7 mouse cellular contexts compared by ENCODE assay signal in the genomic region with DNA sequence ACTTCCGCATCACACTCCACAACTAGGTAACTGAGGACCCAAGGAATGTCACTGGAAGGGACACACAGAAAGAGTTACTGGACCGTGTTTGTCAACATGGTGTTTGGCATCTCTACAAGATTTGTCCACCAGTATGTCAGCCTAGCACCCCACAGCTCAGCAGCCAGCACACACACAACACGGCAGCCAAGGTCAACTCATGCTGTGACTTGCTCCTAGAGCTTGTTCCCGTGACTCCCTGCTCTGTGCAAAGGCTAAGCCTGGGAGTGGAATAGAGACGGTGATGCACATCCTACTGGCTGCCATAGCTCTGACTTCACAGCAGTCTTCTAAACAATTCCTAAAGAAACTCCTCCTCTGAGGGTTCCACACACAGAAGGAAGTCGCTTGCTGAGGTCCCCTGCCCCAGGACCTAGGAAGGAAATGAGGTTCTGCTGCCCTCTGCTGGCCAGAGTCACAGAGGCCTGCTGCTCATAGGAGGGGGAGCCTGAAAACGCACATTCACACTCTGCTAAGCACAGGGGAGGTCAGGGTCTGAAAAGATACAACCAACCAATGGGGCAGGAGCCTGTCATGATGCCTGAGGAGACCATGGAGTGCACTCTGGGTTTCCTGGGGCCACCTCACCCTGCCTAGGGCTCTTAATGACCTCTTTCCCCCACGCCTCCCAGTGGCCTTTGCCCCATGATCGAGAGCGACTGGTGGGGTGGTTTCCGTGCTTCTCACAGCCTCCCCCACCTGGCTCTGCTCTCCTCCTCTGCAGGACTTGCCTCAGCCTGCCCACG. TPM values are rescaled to one million over a fixed set of nuclear protein-coding genes. Genes with fewer than 3 reads are reported as not detected.
DNase-seq lines count a peak whose midpoint lies in the region; ATAC-seq and TF ChIP-seq lines count a peak whose summit lies in the region.

No protein-coding gene starts in this region.

- no peak for TF ChIP-seq POLR2A in cortical plate, adult 2 months (IDR thresholded peaks at IDR 0.05; ENCODE audit: extremely low read depth, insufficient read depth, low read length)

- peak; percentile 87 for TF ChIP-seq CTCF in cortical plate, adult 2 months (IDR thresholded peaks at IDR 0.05; ENCODE audit: extremely low read depth, insufficient read depth, low read length)

- H3K27me3 ChIP-seq in midbrain, embryonic 11.5 days (ENCODE audit: control insufficient read depth, insufficient read depth, low read length), result no peaks in the 10 kb centered on the region

- intact Hi-C loops in gastrocnemius, postnatal 14 days (cut with DNase I; ENCODE audit: low total_unique reads), result loop anchor here (2.0 to 5.0 kb wide), 2 partner anchors 152 to 227 kb away; no protein-coding TSS in a partner anchor
- intact Hi-C loops in left cerebral cortex, postnatal 4 days (cut with DNase I), result loop anchor here (10.0 kb wide), 1 partner anchor 155 kb away; no protein-coding TSS in a partner anchor

- H3K27ac ChIP-seq in cortical plate, adult 2 months (ENCODE audit: insufficient read depth, low read length), result no peak overlapping the region
- H3K27ac ChIP-seq in midbrain, embryonic 11.5 days (ENCODE audit: low read depth, low read length), result no peak overlapping the region

- no peak overlapping the region for H3K9ac ChIP-seq in midbrain, embryonic 11.5 days (ENCODE audit: low read length)

- 48% methylated on average over 12 of the region's 12 CpGs for WGBS in midbrain, embryonic 11.5 days

- H3K4me1 ChIP-seq in cortical plate, adult 2 months (ENCODE audit: control insufficient read depth, insufficient read depth, low read length), result peaks cover 7% of the 10 kb centered on the region; the same call in 1 of the 2 replicates
- H3K4me1 ChIP-seq in midbrain, embryonic 11.5 days (ENCODE audit: control insufficient read depth, insufficient read depth, low read length), result peaks cover 2% of the 10 kb centered on the region

- peaks cover 8% of the 10 kb centered on the region; the same call in 1 of the 2 replicates for H3K36me3 ChIP-seq in midbrain, embryonic 11.5 days (ENCODE audit: control insufficient read depth, insufficient read depth, low read length)

- peak; percentile 86 for ATAC-seq in midbrain, embryonic 11.5 days (ENCODE audit: low FRiP score)

- peak; percentile 87 to 91 for DNase-seq in adrenal gland, adult 18-20 months (ENCODE audit: low spot score in 2 of 2)
- DNase-seq in gastrocnemius, postnatal 14 days, result peak; percentile 86
- peak; percentile 88 for DNase-seq in induced T-regulatory cell, adult 2 months (ENCODE audit: low read depth)
- DNase-seq in left cerebral cortex, postnatal 4 days, result peak; percentile 94
- DNase-seq in midbrain, embryonic 11.5 days (ENCODE audit: low spot score, missing footprints), result peak; percentile 98
- peak; percentile 56 for DNase-seq in spleen, adult 12 weeks (ENCODE audit: low spot score)

- H3K4me3 ChIP-seq in cortical plate, adult 2 months (ENCODE audit: insufficient read depth, low read length), result no peak overlapping the region
- no peak overlapping the region for H3K4me3 ChIP-seq in midbrain, embryonic 11.5 days (ENCODE audit: low read depth, low read length)

- no peak overlapping the region for H3K4me2 ChIP-seq in midbrain, embryonic 11.5 days

- no peaks in the 10 kb centered on the region for H3K9me3 ChIP-seq in midbrain, embryonic 11.5 days (ENCODE audit: control insufficient read depth, low read length)

RNA-seq across cellular contexts. Expression of gene Fam207a, which starts 6.0 kb away (rescaled TPM):
- total RNA-seq in adrenal gland, adult 18-20 months (2021), result 10 to 100 TPM; 19.5 to 21.9 TPM
- polyA plus RNA-seq in cortical plate, adult 2 months (2012; rRNA removed), result 34.5 and 35.1 TPM in 2 replicates
- 10 to 100 TPM in 1 of 2 experiments, 1 to 10 TPM in 1; 7.9 to 10.0 TPM for total RNA-seq in gastrocnemius, postnatal 14 days (2021)
- 10 to 100 TPM; 29.0 to 30.1 TPM for total RNA-seq in left cerebral cortex, postnatal 4 days (2021)
- 38.7 and 42.2 TPM in 2 replicates for polyA plus RNA-seq in midbrain, embryonic 11.5 days (2014; fragmentation: Nextera tagmentation; extraction: Ambion mirVana)

RNA-seq across cellular contexts. Expression of gene Itgb2, which starts 20.5 kb away (rescaled TPM):
- total RNA-seq in adrenal gland, adult 18-20 months (2021), result 10 to 100 TPM in 1 of 2 experiments, 1 to 10 TPM in 1; 7.8 to 16.2 TPM
- polyA plus RNA-seq in cortical plate, adult 2 months (2012; rRNA removed), result 6.1 and 7.3 TPM in 2 replicates
- total RNA-seq in gastrocnemius, postnatal 14 days (2021), result 1 to 10 TPM; 1.8 to 2.1 TPM
- total RNA-seq in left cerebral cortex, postnatal 4 days (2021), result 1 to 10 TPM; 1.7 to 2.2 TPM
- polyA plus RNA-seq in midbrain, embryonic 11.5 days (2014; fragmentation: Nextera tagmentation; extraction: Ambion mirVana), result 0.57 and 0.59 TPM in 2 replicates
